Mouse (Mus musculus) midbrain, embryonic 10.5 days (tissue): ENCODE results near the gene Atp5h. TPM values are rescaled to one million over a fixed set of nuclear protein-coding genes. Genes with fewer than 3 reads are reported as not detected.

Experiments
- DNase-seq: peaks from one replicate; pipeline ENCODE4 v3.0.0-alpha.2; 2017; ENCODE audit warnings: low spot score
- H3K27ac ChIP-seq: fragments of 300-500 bp; sonication (generic); replicated peaks from 2 replicates; pipeline ENCODE4 v1.5.1; 2016; ENCODE audit warnings: mild to moderate bottlenecking
- H3K27me3 ChIP-seq: fragments of 300-500 bp; sonication (generic); 2 replicates; pipeline ENCODE4 v1.6.1; 2016; ENCODE audit warnings: low read depth, mild to moderate bottlenecking; ENCODE audit not compliant: poor library complexity, severe bottlenecking
- H3K36me3 ChIP-seq: fragments of 300-500 bp; sonication (generic); 2 replicates; pipeline ENCODE4 v1.6.1; 2016; ENCODE audit warnings: mild to moderate bottlenecking, moderate library complexity
- H3K4me1 ChIP-seq: fragments of 300-500 bp; sonication (generic); 2 replicates; pipeline ENCODE4 v1.6.1; 2016
- H3K4me3 ChIP-seq: fragments of 300-500 bp; sonication (generic); 2 replicates; pipeline ENCODE4 v1.5.1; 2016; ENCODE audit warnings: mild to moderate bottlenecking, moderate library complexity
- H3K9me3 ChIP-seq: fragments of 300-500 bp; sonication (generic); replicated peaks from 2 replicates; pipeline ENCODE4 v1.6.1; 2016; ENCODE audit warnings: mild to moderate bottlenecking
- WGBS: fragments of 180-500 bp; shearing (Covaris S2); methylation state at CpG from one replicate; pipeline ENCODE4 v1.1.7; 2016; 5-methylcytosine and 5-hydroxymethylcytosine counted together
- polyA plus RNA-seq: library from polyadenylated mRNA; unstranded; fragments of >200 nt; fragmentation: Nextera tagmentation; extraction: Ambion mirVana; gene quantifications from 2 replicates; pipeline ENCODE4 v1.2.1, GENCODE M21; 2016

Atp5h gene
- polyA plus RNA-seq, 1 experiment from 2014 or later = 929 TPM

DNA sequence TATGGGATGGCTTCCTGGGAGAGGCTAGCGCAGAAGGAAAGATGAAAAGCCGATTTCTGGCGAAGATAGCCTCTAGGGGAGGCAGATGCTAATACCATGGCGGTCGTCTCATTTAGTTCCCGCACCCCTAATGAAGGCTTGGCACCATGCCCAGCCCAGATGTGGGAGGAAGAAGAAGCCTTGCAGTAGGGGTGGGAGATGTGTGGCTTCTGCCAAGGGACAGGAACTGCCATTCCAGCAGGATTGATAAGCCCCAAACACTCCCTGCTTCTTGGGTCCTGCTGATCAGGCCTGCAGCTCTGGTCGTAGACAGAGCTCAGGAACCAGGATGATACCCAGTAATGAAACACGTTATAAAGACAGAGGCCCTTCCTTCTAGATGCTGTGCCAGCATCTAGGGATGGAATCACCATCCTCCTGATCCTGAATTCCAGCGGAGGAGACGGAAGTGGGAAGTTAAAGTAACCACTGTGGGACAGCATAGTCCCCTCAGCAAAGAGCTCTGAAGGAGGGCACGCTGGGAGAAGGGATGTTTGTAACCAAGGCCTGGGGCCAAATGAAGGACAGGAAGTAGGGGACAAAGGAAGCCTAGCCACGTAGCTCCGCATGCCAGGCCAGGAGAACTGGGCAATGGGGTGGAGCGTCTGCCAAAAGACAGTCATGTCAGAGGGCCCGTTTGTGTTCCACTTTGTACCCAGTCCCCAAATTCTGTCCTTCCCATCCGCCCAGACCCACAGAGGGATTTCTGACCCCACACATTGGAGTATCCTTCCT, 35.9 kb downstream of the Atp5h start:
- 0 out of 2 replicates have a peak overlapping the region, but pooled peaks have one; percentile 98 for H3K27ac ChIP-seq
- no peak for DNase-seq
- H3K9me3 ChIP-seq = no peaks in the 10 kb centered on the region
- peaks cover 54% of the 10 kb centered on the region for H3K4me1 ChIP-seq
- H3K4me3 ChIP-seq = peak overlapping the region; percentile 94
- H3K27me3 ChIP-seq = peaks cover 13% of the 10 kb centered on the region; the same call in 1 of the 2 replicates
- H3K36me3 ChIP-seq = peaks cover 16% of the 10 kb centered on the region
- 76% methylated on average over 16 of the region's 16 CpGs for WGBS

GRCm38 (mm10) chr11:115382891-115383290, 36.9 kb downstream of the Atp5h start:
- DNase-seq = no peak
- Histone ChIP-seq H3K27me3 (peaks cover 13% of the 10 kb centered on the region; the same call in 1 of the 2 replicates), H3K4me1 (peaks cover 54% of the 10 kb centered on the region), H3K9me3 (0 out of 2 replicates have a peak, but pooled peaks cover 5% of the 10 kb centered on the region), H3K36me3 (peaks cover 7% of the 10 kb centered on the region), H3K4me3 (peak overlapping the region; percentile 94), H3K27ac (peak overlapping the region; percentile 98)
- WGBS = 21% methylated on average over 5 of the region's 5 CpGs

DNA sequence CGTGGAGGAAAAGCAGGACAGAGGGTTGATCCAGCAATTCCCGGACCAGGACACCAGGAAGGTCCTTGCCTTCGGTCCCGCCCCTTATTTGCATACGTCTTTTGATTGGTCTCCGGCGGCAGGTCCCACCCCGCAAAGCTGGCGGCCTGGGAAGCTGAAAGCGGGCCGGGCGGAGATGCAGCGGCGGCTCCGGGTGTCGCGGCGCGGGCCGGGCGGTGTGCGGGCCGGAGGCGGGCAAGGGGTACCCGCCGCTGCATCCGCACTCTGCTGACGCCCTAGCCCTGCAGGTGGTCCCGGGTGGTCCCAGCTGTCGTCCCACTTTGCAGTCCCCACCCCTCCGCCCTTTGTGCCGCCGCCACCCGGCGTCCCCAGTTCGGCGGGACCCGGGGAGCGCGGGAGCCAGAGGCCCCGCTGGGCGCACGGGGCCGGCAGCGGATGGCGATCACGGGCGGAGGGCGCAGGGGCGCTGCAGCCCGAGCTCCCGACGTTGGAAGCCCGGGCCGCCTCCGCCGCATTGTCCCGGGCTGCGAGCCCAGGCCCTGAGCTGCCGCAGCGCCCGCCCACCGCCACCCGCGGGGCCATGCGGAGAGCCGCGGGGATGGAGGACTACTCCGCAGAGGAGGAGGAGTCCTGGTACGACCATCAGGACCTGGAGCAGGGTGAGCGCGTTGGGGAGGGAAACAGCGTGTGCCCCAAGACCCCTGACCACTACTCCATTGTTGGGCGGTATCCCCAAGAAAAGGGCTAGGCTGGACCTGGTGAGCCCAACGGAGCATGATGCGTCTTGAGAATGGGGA, 37.8 kb downstream of the Atp5h start, which contains the start of gene Cdr2l:
TSS of gene Cdr2l (plus strand) at position 174 of the 797 bp plus-strand sequence.
- peaks cover 54% of the 10 kb centered on the region for H3K4me1 ChIP-seq
- H3K36me3 ChIP-seq = peaks cover 3% of the 10 kb centered on the region; the same call in 1 of the 2 replicates
- peaks cover 14% of the 10 kb centered on the region; the same call in 1 of the 2 replicates for H3K27me3 ChIP-seq
- DNase-seq = peak; percentile 92
- WGBS = under 1% methylated on average over 75 of the region's 76 CpGs
- 0 out of 2 replicates have a peak, but pooled peaks cover 6% of the 10 kb centered on the region for H3K9me3 ChIP-seq
- H3K4me3 ChIP-seq = peak within 1 kb of the TSS; percentile 94
- peak within 1 kb of the TSS; percentile 98 for H3K27ac ChIP-seq

- peaks cover 20% of the 10 kb centered on the region for H3K27me3 ChIP-seq
- H3K4me3 ChIP-seq = peak overlapping the region; percentile 94
- DNase-seq = no peak
Measured at GRCm38 (mm10) chr11:115381276-115381675, 38.5 kb downstream of the Atp5h start.

GRCm38 (mm10) chr11:115377854-115378253, 41.9 kb downstream of the Atp5h start:
- H3K36me3 ChIP-seq = no peaks in the 10 kb centered on the region
- WGBS = 84% methylated on average over 7 of the region's 7 CpGs
- DNase-seq = no peak
- H3K9me3 ChIP-seq = 0 out of 2 replicates have a peak, but pooled peaks cover 6% of the 10 kb centered on the region
- no peak overlapping the region for H3K4me3 ChIP-seq
- H3K27me3 ChIP-seq = peaks cover 47% of the 10 kb centered on the region
- H3K27ac ChIP-seq = no peak overlapping the region
- H3K4me1 ChIP-seq = peaks cover 33% of the 10 kb centered on the region

More at GRCm38 (mm10) chr11:115381276-115381675, 38.5 kb downstream of the Atp5h start:
- 8% methylated on average over 9 of the region's 9 CpGs for WGBS
- Histone ChIP-seq H3K4me1 (peaks cover 54% of the 10 kb centered on the region), H3K27ac (peak overlapping the region; percentile 98), H3K36me3 (no peaks in the 10 kb centered on the region), H3K9me3 (0 out of 2 replicates have a peak, but pooled peaks cover 6% of the 10 kb centered on the region)

GRCm38 (mm10) chr11:115377254-115377653, 42.5 kb downstream of the Atp5h start:
- 88% methylated on average over 4 of the region's 4 CpGs for WGBS
- Histone ChIP-seq H3K27ac (no peak overlapping the region), H3K27me3 (peaks cover 53% of the 10 kb centered on the region), H3K4me1 (peaks cover 27% of the 10 kb centered on the region), H3K9me3 (0 out of 2 replicates have a peak, but pooled peaks cover 6% of the 10 kb centered on the region), H3K36me3 (no peaks in the 10 kb centered on the region), H3K4me3 (no peak overlapping the region)
- DNase-seq = no peak

DNA sequence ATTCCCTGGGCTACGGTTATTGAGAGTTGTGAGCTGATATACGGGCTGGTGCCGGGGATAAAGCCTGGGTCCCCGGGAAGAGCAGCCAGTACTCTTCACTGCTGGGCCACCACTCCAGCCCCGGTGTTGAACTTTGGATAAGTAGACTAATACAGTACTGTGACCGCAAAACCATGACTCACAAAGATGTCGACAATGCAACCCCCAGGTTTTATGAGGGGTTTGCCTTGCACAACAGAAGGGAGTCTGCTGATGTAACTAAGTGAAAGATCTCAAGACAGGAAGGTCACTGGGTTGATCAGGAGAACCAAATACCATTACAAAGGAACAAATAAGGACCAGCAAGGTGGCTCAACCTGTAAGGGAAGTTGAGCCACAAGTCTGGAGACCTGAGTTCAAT, 43.0 kb downstream of the Atp5h start:
- no peak overlapping the region for H3K27ac ChIP-seq
- peaks cover 59% of the 10 kb centered on the region for H3K27me3 ChIP-seq
- peaks cover 22% of the 10 kb centered on the region for H3K4me1 ChIP-seq
- no peaks in the 10 kb centered on the region for H3K36me3 ChIP-seq
- 77% methylated on average over 7 of the region's 7 CpGs for WGBS
- H3K9me3 ChIP-seq = 0 out of 2 replicates have a peak, but pooled peaks cover 6% of the 10 kb centered on the region
- no peak overlapping the region for H3K4me3 ChIP-seq
- no peak for DNase-seq

DNA sequence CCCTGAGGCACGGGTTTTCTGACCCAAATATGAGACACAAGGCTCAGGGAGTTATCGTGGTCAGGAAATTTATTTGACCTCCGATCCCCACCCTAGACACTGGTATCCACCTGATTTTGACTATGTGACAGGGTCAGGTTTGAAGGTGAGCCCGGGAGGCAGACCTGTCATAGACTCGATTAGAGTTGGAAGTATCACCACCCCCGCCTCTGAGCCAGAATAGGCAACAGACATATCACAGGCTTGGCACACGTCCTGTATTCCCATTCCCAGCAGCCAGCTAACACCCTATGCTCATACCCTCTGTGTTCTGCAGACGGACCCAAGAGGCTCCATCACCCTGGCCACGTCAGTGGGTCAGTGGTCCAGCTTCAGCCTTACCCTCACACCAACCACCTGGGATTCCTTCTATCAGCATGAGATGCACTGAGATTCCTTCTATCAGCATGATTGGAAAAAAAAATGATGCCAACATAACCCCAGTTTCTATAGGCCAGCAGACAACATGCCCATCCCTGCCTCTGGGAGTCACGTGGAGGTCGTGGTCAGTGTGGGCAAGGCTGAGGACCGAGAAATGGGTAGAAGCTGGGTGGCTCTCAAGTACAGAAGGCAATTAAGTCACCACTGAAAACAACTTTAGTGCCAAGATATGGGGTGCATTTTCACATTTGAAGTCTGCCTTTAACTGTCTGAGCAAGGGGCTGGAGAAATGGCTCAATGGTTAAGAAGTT, 44.9 kb downstream of the Atp5h start:
- Histone ChIP-seq H3K27me3 (peaks cover 70% of the 10 kb centered on the region), H3K4me1 (peaks cover 12% of the 10 kb centered on the region), H3K27ac (no peak overlapping the region), H3K4me3 (peak overlapping the region; percentile 57), H3K36me3 (no peaks in the 10 kb centered on the region), H3K9me3 (0 out of 2 replicates have a peak, but pooled peaks cover 6% of the 10 kb centered on the region)
- WGBS = 67% methylated on average over 12 of the region's 12 CpGs
- no peak for DNase-seq

GRCm38 (mm10) chr11:115373805-115374694, 45.7 kb downstream of the Atp5h start:
- 3% methylated on average over 30 of the region's 30 CpGs for WGBS
- Histone ChIP-seq H3K27ac (peak overlapping the region; percentile 72), H3K4me3 (peak overlapping the region; percentile 57), H3K4me1 (peaks cover 12% of the 10 kb centered on the region), H3K9me3 (0 out of 2 replicates have a peak, but pooled peaks cover 6% of the 10 kb centered on the region), H3K36me3 (no peaks in the 10 kb centered on the region), H3K27me3 (peaks cover 79% of the 10 kb centered on the region)
- DNase-seq = peak; percentile 61

- no peaks in the 10 kb centered on the region for H3K36me3 ChIP-seq
- WGBS = 46% methylated on average over 2 of the region's 2 CpGs
- DNase-seq = no peak
- peaks cover 13% of the 10 kb centered on the region for H3K4me1 ChIP-seq
- peaks cover 92% of the 10 kb centered on the region for H3K27me3 ChIP-seq
- H3K27ac ChIP-seq = no peak overlapping the region
- H3K9me3 ChIP-seq = no peaks in the 10 kb centered on the region
- no peak overlapping the region for H3K4me3 ChIP-seq
Measured at GRCm38 (mm10) chr11:115372737-115373136, 47.0 kb downstream of the Atp5h start.

DNA sequence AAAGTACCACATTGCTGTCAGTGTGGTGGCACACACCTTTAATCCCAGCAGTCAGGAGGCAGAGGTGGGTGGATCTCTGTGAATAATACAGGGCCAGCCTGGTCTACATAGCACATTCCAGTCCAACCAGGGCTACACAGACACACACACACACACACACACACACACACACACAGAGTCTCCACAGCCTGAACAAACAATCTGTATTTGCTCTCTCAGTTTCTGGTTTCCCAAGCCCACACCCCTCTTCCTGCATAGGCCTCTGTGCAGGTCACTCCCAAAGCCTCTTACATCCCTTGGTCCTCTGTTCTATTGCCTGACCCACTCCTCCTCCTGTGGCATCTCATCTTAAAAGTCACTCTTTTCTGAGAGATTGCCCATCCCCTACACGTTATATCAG, 47.7 kb downstream of the Atp5h start:
- DNase-seq = no peak
- no peaks in the 10 kb centered on the region for H3K9me3 ChIP-seq
- peaks cover 21% of the 10 kb centered on the region for H3K4me1 ChIP-seq
- H3K27ac ChIP-seq = no peak overlapping the region
- no peak overlapping the region for H3K4me3 ChIP-seq
- no peaks in the 10 kb centered on the region for H3K36me3 ChIP-seq
- peaks cover 99% of the 10 kb centered on the region for H3K27me3 ChIP-seq
- 63% methylated on average over 1 of the region's 1 CpGs for WGBS
